Mouse (Mus musculus) ES-E14 (cell line): ENCODE results near the gene Erg.

ENCODE experiments used
- CHD2 ChIP-seq: IDR thresholded peaks from 2 replicates; pipeline ENCODE4 v1.6.1; 2014; ENCODE audit warnings: mild to moderate bottlenecking, low read depth, low read length, inconsistent platforms
- HCFC1 ChIP-seq: IDR thresholded peaks from 2 replicates; pipeline ENCODE4 v1.6.1; 2012; ENCODE audit warnings: low read length, inconsistent platforms, borderline replicate concordance; ENCODE audit not compliant: insufficient read depth
- MAFK ChIP-seq: IDR thresholded peaks from 2 replicates; pipeline ENCODE4 v1.6.1; 2014; ENCODE audit warnings: mild to moderate bottlenecking, low read depth, low read length, inconsistent platforms; ENCODE audit not compliant: insufficient read depth
- ZC3H11A ChIP-seq: IDR thresholded peaks from 2 replicates; pipeline ENCODE4 v1.6.1; 2012; ENCODE audit warnings: low read depth, mild to moderate bottlenecking, inconsistent platforms, low read length, borderline replicate concordance
- ZNF384 ChIP-seq: IDR thresholded peaks from 2 replicates; pipeline ENCODE4 v1.6.1; 2012; ENCODE audit warnings: low read depth, low read length, inconsistent platforms

DNA sequence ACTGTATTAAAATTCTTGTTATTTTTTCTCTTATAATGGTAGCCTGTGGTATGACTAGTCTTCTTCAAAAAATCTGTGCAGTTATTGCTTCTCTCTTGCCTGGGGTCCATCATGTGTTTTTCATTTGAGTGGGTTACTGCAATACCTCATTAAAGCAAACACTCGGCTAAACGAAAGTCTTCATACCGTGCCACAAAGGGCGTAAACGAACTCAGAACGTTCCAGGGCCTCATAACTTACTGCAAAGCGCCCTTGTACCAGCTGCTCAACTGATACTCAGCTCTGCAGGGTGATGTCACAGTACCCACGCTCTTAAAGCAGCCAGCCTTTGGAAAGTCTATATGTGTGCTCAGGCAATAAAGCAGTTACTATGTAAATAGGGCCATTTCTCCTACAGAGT, 93.1 kb downstream of the Erg start:
- no peak for TF ChIP-seq ZC3H11A
- no peak for TF ChIP-seq ZNF384
- no peak for TF ChIP-seq MAFK
- no peak for TF ChIP-seq HCFC1
- no peak for TF ChIP-seq CHD2
